Mouse (Mus musculus): Measurements from ENCODE around the gene Olfr469. TPM values are rescaled to one million over a fixed set of nuclear protein-coding genes. Genes with fewer than 3 reads are reported as not detected.
"Not testable (repeated sequence)": the region's sequence is repeated elsewhere in the genome, so short reads cannot be mapped to it uniquely, and the experiment has no call there.

Gene Olfr469
- total RNA-seq (2021) = not detected
- long read RNA-seq, experiment 1 = 0 reads
- long read RNA-seq, experiment 2 = 0 reads

- not testable (repeated sequence) for DNase-seq (ENCODE audit: low spot score in 2 of 2)
Measured at GRCm38 (mm10) chr7:107825441-107825840, at the start of gene Olfr469. Olfr469 (minus strand) TSS chr7:107825541.

GRCm38 (mm10) chr7:107847390-107847789, 22.0 kb upstream of the Olfr469 start, which contains the start of gene Olfr470:
Olfr470 (minus strand) TSS chr7:107847490.
- DNase-seq (ENCODE audit: low spot score in 2 of 2) = not testable (repeated sequence)

GRCm38 (mm10) chr7:107841719-107842118, 16.4 kb upstream of the Olfr469 start:
- DNase-seq (ENCODE audit: low spot score in 2 of 2) = no peak

GRCm38 (mm10) chr7:107823867-107824266, 1.5 kb downstream of the Olfr469 start:
- DNase-seq (ENCODE audit: low spot score in 2 of 2) = not testable (repeated sequence)

- DNase-seq (ENCODE audit: low spot score in 2 of 2) = peak in 1 of 2 experiments; percentile 1
Measured at GRCm38 (mm10) chr7:107819442-107819841, 5.9 kb downstream of the Olfr469 start.

- DNase-seq (ENCODE audit: low spot score in 2 of 2) = no peak
Measured at GRCm38 (mm10) chr7:107811963-107812362, 13.4 kb downstream of the Olfr469 start, which contains the start of gene Olfr467. Olfr467 (plus strand) TSS chr7:107812263.

- DNase-seq (ENCODE audit: low spot score in 2 of 2) = no peak
Measured at GRCm38 (mm10) chr7:107802138-107802537, 23.2 kb downstream of the Olfr469 start.

GRCm38 (mm10) chr7:107801108-107801507, 24.2 kb downstream of the Olfr469 start, which contains the start of gene Ovch2:
Ovch2 (minus strand) TSS chr7:107801208.
- DNase-seq (ENCODE audit: low spot score in 2 of 2) = no peak

GRCm38 (mm10) chr7:107796500-107796899, 28.8 kb downstream of the Olfr469 start:
- no peak for DNase-seq (ENCODE audit: low spot score in 2 of 2)

- peak in 1 of 2 experiments; percentile 33 for DNase-seq (ENCODE audit: low spot score in 2 of 2)
Measured at GRCm38 (mm10) chr7:107787977-107788620, 37.2 kb downstream of the Olfr469 start.

- DNase-seq (ENCODE audit: low spot score in 2 of 2) = peak in 1 of 2 experiments; percentile 18
Measured at GRCm38 (mm10) chr7:107779611-107780010, 45.7 kb downstream of the Olfr469 start.

GRCm38 (mm10) chr7:107778216-107778615, 47.1 kb downstream of the Olfr469 start:
- DNase-seq (ENCODE audit: low spot score in 2 of 2) = no peak

GRCm38 (mm10) chr7:107770812-107771211, 54.5 kb downstream of the Olfr469 start:
- DNase-seq (ENCODE audit: low spot score in 2 of 2) = no peak

Other genes starting within 250 kb of the Olfr469 start
- gene Ppfibp2, start 230.3 kb downstream of the Olfr469 start, total RNA-seq (2021) = 1 to 10 TPM; 4.3 to 5.9 TPM
- gene 5330417H12Rik, start 200.4 kb downstream of the Olfr469 start, total RNA-seq (2021) = not detected
- not detected for gene Cyb5r2, start 67.5 kb downstream of the Olfr469 start, total RNA-seq (2021)
- not detected for gene Ovch2, start 24.3 kb downstream of the Olfr469 start, total RNA-seq (2021)
- not detected for gene Olfr467, start 13.3 kb downstream of the Olfr469 start, total RNA-seq (2021)
- not detected for gene Olfr470, start 21.9 kb upstream of the Olfr469 start, total RNA-seq (2021)
- not detected for gene Olfr472, start 72.4 kb upstream of the Olfr469 start, total RNA-seq (2021)
- gene Olfr473, start 104.9 kb upstream of the Olfr469 start, total RNA-seq (2021) = not detected
- not detected for gene Olfr474, start 129.1 kb upstream of the Olfr469 start, total RNA-seq (2021)
- gene Olfr476, start 139.3 kb upstream of the Olfr469 start, total RNA-seq (2021) = not detected
- not detected for gene Olfr477, start 161.2 kb upstream of the Olfr469 start, total RNA-seq (2021)
- not detected for gene Olfr478, start 208.4 kb upstream of the Olfr469 start, total RNA-seq (2021)
- not detected for gene Olfr479, start 225.2 kb upstream of the Olfr469 start, total RNA-seq (2021)
- gene Olfr480, start 241.8 kb upstream of the Olfr469 start, total RNA-seq (2021) = not detected